Mouse (Mus musculus) urinary bladder, postnatal 25 days (tissue): ENCODE data around the gene Mgat4b.

Experiments used
- DNase-seq: peaks from one replicate; pipeline ENCODE4 v3.0.0; 2022; ENCODE audit warnings: low spot score

Mgat4b gene

GRCm38 (mm10) chr11:50225611-50226378, 15.1 kb downstream of the Mgat4b start:
- DNase-seq, result peak; percentile 49

GRCm38 (mm10) chr11:50226406-50226805, 15.7 kb downstream of the Mgat4b start:
- no peak for DNase-seq

GRCm38 (mm10) chr11:50227226-50227625, 16.5 kb downstream of the Mgat4b start:
- DNase-seq, result no peak

- no peak for DNase-seq
These were observed 17.0 kb downstream of the Mgat4b start for GRCm38 (mm10) chr11:50227736-50228135.

- DNase-seq, result no peak
These were observed 18.1 kb downstream of the Mgat4b start for GRCm38 (mm10) chr11:50228772-50229171.

GRCm38 (mm10) chr11:50229252-50229910, 18.7 kb downstream of the Mgat4b start:
- no peak for DNase-seq

- DNase-seq, result no peak
These were observed 20.0 kb downstream of the Mgat4b start for GRCm38 (mm10) chr11:50230481-50231304.

GRCm38 (mm10) chr11:50231411-50231810, 20.7 kb downstream of the Mgat4b start:
- peak; percentile 37 for DNase-seq

- no peak for DNase-seq
These were observed 22.3 kb downstream of the Mgat4b start for GRCm38 (mm10) chr11:50233022-50233421.

- no peak for DNase-seq
These were observed 23.3 kb downstream of the Mgat4b start for GRCm38 (mm10) chr11:50233993-50234392.

GRCm38 (mm10) chr11:50234606-50235005, 23.9 kb downstream of the Mgat4b start:
- DNase-seq, result no peak

GRCm38 (mm10) chr11:50236540-50236936, 25.8 kb downstream of the Mgat4b start:
- peak; percentile 87 for DNase-seq

- DNase-seq, result peak; percentile 38
These were observed 26.5 kb downstream of the Mgat4b start for GRCm38 (mm10) chr11:50236937-50237835.

GRCm38 (mm10) chr11:50238324-50238723, 27.6 kb downstream of the Mgat4b start, which contains the start of gene Ltc4s:
Gene Ltc4s (minus strand): TSS chr11:50238616.
- no peak for DNase-seq

- no peak for DNase-seq
These were observed 28.4 kb downstream of the Mgat4b start for GRCm38 (mm10) chr11:50238821-50239791.

- no peak for DNase-seq
These were observed 29.7 kb downstream of the Mgat4b start for GRCm38 (mm10) chr11:50240235-50240911.

GRCm38 (mm10) chr11:50243926-50244325, 33.2 kb downstream of the Mgat4b start:
- DNase-seq, result no peak

- no peak for DNase-seq
These were observed 34.6 kb downstream of the Mgat4b start for GRCm38 (mm10) chr11:50245269-50245668.

- no peak for DNase-seq
These were observed 37.9 kb downstream of the Mgat4b start for GRCm38 (mm10) chr11:50248473-50249171.
